Mouse (Mus musculus) pancreas, adult 10 weeks (tissue): ENCODE results near the gene Rnase2b. TPM values are rescaled to one million over a fixed set of nuclear protein-coding genes. Genes with fewer than 3 reads are reported as not detected.

ENCODE experiments used
- polyA plus RNA-seq: library from polyadenylated mRNA; stranded (reverse); fragments of 350-450 nt; fragmentation: Illumina TruSeq; extraction: RNeasy Lipid Tissue Mini Kit (QIAGEN cat#74804); gene quantifications from one replicate; pipeline ENCODE4 v1.2.3, GENCODE M21; 2015; ENCODE audit warnings: low read depth, low replicate concordance; ENCODE audit not compliant: insufficient read depth

The Rnase2b gene
- polyA plus RNA-seq = not detected

DNA sequence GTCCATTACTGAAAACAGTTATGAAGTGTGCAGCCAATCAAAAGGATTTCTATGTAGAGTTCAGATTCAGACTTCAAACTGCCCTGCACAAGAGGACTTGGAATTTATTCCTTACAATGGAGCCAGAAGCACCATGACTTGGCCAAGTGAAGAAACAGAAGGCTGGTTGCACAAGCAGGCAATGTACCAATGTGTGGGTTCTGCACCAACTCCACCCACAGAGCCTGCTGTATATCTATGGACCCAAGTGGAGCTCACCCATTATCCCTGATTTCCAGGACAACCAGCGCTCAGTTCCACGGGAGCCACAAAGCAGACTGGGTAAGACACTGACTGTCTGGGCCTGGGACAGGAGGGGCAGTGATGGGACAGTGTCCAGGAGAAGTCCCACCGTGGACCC is at the start of gene Rnase2b:
Gene Rnase2b (plus strand): TSS at position 285 of the 400 bp plus-strand sequence.

DNA sequence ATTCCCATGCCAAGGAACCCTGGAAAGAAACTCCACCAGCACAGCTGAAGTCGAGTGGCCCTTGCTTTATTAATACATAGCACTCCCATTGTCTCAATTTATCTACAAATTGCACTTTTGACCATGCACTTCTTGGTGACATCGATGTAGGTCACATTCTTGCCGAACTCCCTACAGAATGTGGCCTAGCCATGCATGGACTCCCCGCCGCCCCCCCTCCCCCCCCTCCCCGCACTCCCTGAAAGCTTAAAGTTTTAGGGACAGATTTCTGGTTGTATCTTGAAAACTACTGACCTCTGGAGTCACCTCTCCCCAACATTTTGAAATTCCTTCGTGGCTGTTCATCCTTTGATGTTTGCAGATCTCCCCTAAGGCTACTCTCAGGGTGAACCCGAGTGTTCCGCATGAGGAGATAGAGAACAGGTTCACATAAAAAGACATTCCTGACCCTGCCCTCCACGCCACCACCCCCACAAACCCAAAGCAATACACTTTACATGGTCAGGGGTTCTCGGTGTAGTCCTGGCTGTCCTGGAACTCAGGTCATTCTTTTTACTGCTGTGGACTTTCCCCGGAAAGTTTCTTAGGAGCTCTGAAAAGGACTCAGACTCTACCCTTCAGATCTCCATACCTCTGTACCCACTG is 48.0 kb upstream of the Rnase2b start, which contains the start of gene Eddm3b:
Gene Eddm3b (plus strand): TSS at position 511 of the 645 bp plus-strand sequence.

DNA sequence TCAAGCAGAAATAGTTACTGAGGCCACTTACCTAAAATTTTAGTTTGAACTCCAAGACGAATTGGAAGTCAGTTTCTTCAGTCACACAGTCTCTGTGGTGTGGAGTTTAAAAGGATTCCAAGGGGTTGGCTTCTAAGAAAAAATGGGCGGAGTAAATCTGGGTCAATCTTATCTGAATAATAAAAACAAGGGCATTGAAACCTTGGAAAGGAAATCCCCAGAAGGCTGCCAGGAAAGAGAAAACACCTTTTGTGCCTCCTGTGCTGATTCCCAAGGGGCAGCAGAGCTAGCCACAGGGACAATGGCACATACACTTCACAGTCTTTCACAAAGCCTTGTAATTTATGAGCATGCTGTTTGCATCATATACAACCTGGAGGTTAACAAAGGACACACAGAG is 15.4 kb upstream of the Rnase2b start, which contains the start of gene Rnase1:
Gene Rnase1 (minus strand): TSS at position 101 of the 400 bp plus-strand sequence.

GRCm38 (mm10) chr14:51199098-51200023 is 37.3 kb downstream of the Rnase2b start, which contains the start of gene Ang2:
Gene Ang2 (minus strand): TSS chr14:51199148.

DNA sequence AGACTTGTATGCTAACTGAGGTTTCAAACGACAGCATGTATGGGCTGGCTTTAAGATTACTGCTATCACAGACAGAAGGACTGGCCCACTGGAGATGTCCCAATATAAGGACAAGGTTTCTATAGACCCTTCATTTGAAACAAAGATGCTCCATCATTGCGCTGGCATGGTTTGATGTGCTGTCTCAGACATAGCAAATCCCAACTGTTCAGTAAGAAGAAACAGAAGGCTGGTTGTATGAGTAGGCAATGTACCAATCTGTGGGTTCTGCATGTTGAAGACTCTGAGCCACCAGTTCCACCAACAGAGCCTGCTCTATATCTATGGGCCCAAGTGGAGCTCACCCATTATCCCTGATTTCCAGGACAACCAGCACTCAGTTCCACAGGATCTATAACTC is 41.1 kb downstream of the Rnase2b start, which contains the start of gene Ear14:
Gene Ear14 (plus strand): TSS at position 277 of the 400 bp plus-strand sequence.

Other genes with a start within 250 kb of the Rnase2b start
- 13.7 TPM for gene Osgep, start 237.4 kb upstream of the Rnase2b start, polyA plus RNA-seq
- gene Apex1, start 237.3 kb upstream of the Rnase2b start, polyA plus RNA-seq = 6.9 TPM
- 14.0 TPM for gene Pip4p1, start 231.4 kb upstream of the Rnase2b start, polyA plus RNA-seq
- gene Pnp, start 231.2 kb upstream of the Rnase2b start, polyA plus RNA-seq = 13.4 TPM
- gene Gm49342, start 217.7 kb upstream of the Rnase2b start, polyA plus RNA-seq = 5.8 TPM
- 1.1 TPM for gene Pnp2, start 206.3 kb upstream of the Rnase2b start, polyA plus RNA-seq
- not detected for gene Rnase10, start 154.5 kb upstream of the Rnase2b start, polyA plus RNA-seq
- gene Rnase9, start 120.4 kb upstream of the Rnase2b start, polyA plus RNA-seq = not detected
- gene Rnase11, start 112.1 kb upstream of the Rnase2b start, polyA plus RNA-seq = not detected
- not detected for gene Rnase12, start 104.6 kb upstream of the Rnase2b start, polyA plus RNA-seq
- not detected for gene Olfr750, start 87.8 kb upstream of the Rnase2b start, polyA plus RNA-seq
- 124 TPM for gene Rnase4, start 71.2 kb upstream of the Rnase2b start, polyA plus RNA-seq
- gene Ang, start 71.1 kb upstream of the Rnase2b start, polyA plus RNA-seq = 58.7 TPM
- not detected for gene Eddm3b, start 47.8 kb upstream of the Rnase2b start, polyA plus RNA-seq
- gene Rnase6, start 38.4 kb upstream of the Rnase2b start, polyA plus RNA-seq = not detected
- gene Rnase1, start 15.5 kb upstream of the Rnase2b start, polyA plus RNA-seq = 15,145 TPM
- not detected for gene Ang2, start 36.9 kb downstream of the Rnase2b start, polyA plus RNA-seq
- gene Ear14, start 41.1 kb downstream of the Rnase2b start, polyA plus RNA-seq = not detected
- not detected for gene Rnase2a, start 93.9 kb downstream of the Rnase2b start, polyA plus RNA-seq
- not detected for gene Gm7247, start 199.5 kb downstream of the Rnase2b start, polyA plus RNA-seq
- gene Vmn2r88, start 248.6 kb downstream of the Rnase2b start, polyA plus RNA-seq = not detected